Mouse (Mus musculus): ENCODE results near the gene Ankrd16.

DNA sequence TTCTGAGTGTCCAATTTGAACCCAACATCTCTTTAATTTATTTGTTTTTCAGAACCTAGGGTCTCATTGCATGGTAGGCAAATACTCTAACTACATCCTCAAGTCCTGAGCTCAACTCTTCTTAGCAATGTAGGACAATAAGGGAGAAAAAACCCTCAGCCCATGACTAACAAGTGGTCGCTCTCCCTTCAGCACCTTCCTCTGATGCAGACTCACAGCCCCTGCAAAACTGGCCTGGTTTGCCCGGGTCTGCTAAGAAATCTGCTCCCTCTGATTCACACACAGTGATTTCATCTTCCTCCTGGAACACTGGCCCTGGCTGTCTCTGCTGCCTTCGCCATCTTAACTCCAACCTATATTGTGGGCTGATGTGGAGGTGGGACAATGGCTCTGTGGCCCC, 48.6 kb upstream of the Ankrd16 start:
- TF ChIP-seq CTCF (IDR thresholded peaks at IDR 0.05; ENCODE audit: borderline replicate concordance, insufficient read depth, low read length) = no peak
- no peak for TF ChIP-seq POLR2A (IDR thresholded peaks at IDR 0.05; ENCODE audit: low read depth, low read length)

Data from embryonic fibroblast, embryonic 13.5 days (primary cell).